Mouse (Mus musculus) kidney, adult 2 months (tissue): ENCODE measurements around the gene Parp2. TPM values are rescaled to one million over a fixed set of nuclear protein-coding genes. Genes with fewer than 3 reads are reported as not detected.

Source experiments
- DNase-seq: peaks from one replicate; pipeline ENCODE4 v3.0.0; 2021
- H3K27ac ChIP-seq: fragments of 200-500 bp; 2 replicates; pipeline ENCODE4 v1.5.1; 2012; ENCODE audit warnings: low read depth, low read length, control low read depth, inconsistent platforms; ENCODE audit not compliant: insufficient read depth
- H3K27me3 ChIP-seq: fragments of 200-500 bp; replicated peaks from 2 replicates; pipeline ENCODE4 v1.6.1; 2012; ENCODE audit warnings: mild to moderate bottlenecking, moderate library complexity, low read length, inconsistent platforms; ENCODE audit not compliant: control insufficient read depth, insufficient read depth
- H3K36me3 ChIP-seq: fragments of 200-500 bp; 2 replicates; pipeline ENCODE4 v1.6.1; 2012; ENCODE audit warnings: mild to moderate bottlenecking, moderate library complexity, low read length, inconsistent platforms; ENCODE audit not compliant: control insufficient read depth, insufficient read depth
- H3K4me1 ChIP-seq: fragments of 200-500 bp; 2 replicates; pipeline ENCODE4 v1.6.1; 2011; ENCODE audit warnings: low read length; ENCODE audit not compliant: control insufficient read depth, insufficient read depth
- H3K4me3 ChIP-seq: fragments of 200-500 bp; 2 replicates; pipeline ENCODE4 v1.5.1; 2011; ENCODE audit warnings: mild to moderate bottlenecking, low read depth, low read length, control low read depth; ENCODE audit not compliant: insufficient read depth
- CTCF ChIP-seq: fragments of 200-500 bp; conservative IDR thresholded peaks from 2 replicates; pipeline ENCODE4 v1.5.1; 2011; ENCODE audit warnings: low read depth, mild to moderate bottlenecking, control low read depth, low read length, moderate library complexity, mixed read lengths; ENCODE audit not compliant: insufficient read depth, insufficient read length
- POLR2A ChIP-seq: fragments of 200-500 bp; IDR thresholded peaks from one replicate; pipeline ENCODE4 v1.6.1; 2011; ENCODE audit warnings: low read depth, low read length, control low read depth
- WGBS: fragments of 180-500 bp; shearing (Covaris S2); methylation state at CpG from one replicate; pipeline ENCODE4 v1.1.7; 2018; 5-methylcytosine and 5-hydroxymethylcytosine counted together
- polyA plus RNA-seq: library from polyadenylated mRNA; depleted of rRNA; stranded (reverse); fragments of >200 nt; gene quantifications from 2 replicates; pipeline ENCODE4 v1.2.3, GENCODE M21; 2012; rRNA removed

Parp2 gene
- 12.0 and 12.6 TPM in 2 replicates for polyA plus RNA-seq

- no peaks in the 10 kb centered on the region for H3K27me3 ChIP-seq
- under 1% methylated on average over 42 of the region's 42 CpGs for WGBS
- peak; percentile 98 for DNase-seq
- H3K36me3 ChIP-seq = no peaks in the 10 kb centered on the region
- H3K4me1 ChIP-seq = no peaks in the 10 kb centered on the region
- peak within 1 kb of the TSS; percentile 32 for H3K27ac ChIP-seq
- TF ChIP-seq POLR2A (peak; percentile 39), CTCF (no peak)
- H3K4me3 ChIP-seq = peak within 1 kb of the TSS; percentile 77
These were observed at the start of gene Parp2, which contains the start of gene Ccnb1ip1 for GRCm38 (mm10) chr14:50807487-50808072. Gene Parp2, plus strand, starts transcription at chr14:50807841. Gene Ccnb1ip1, minus strand, starts transcription at chr14:50807732.

GRCm38 (mm10) chr14:50758416-50759085, 49.1 kb upstream of the Parp2 start:
- no peak for DNase-seq
- Histone ChIP-seq H3K4me3 (no peak overlapping the region), H3K27me3 (no peaks in the 10 kb centered on the region), H3K4me1 (no peaks in the 10 kb centered on the region), H3K27ac (no peak overlapping the region), H3K36me3 (no peaks in the 10 kb centered on the region)
- 80% methylated on average over 5 of the region's 5 CpGs for WGBS
- TF ChIP-seq CTCF (no peak), POLR2A (no peak)

- TF ChIP-seq CTCF (no peak), POLR2A (no peak)
- Histone ChIP-seq H3K27me3 (no peaks in the 10 kb centered on the region), H3K27ac (no peak overlapping the region), H3K36me3 (peaks cover 6% of the 10 kb centered on the region), H3K4me1 (no peaks in the 10 kb centered on the region), H3K4me3 (no peak overlapping the region)
- 93% methylated on average over 6 of the region's 6 CpGs for WGBS
- no peak for DNase-seq
These were observed 41.9 kb upstream of the Parp2 start for GRCm38 (mm10) chr14:50765736-50766135.

GRCm38 (mm10) chr14:50771342-50771741, 36.3 kb upstream of the Parp2 start:
- WGBS = 89% methylated on average over 2 of the region's 2 CpGs
- no peak for DNase-seq

GRCm38 (mm10) chr14:50782166-50782565, 25.5 kb upstream of the Parp2 start:
- TF ChIP-seq POLR2A (no peak), CTCF (no peak)
- Histone ChIP-seq H3K36me3 (no peaks in the 10 kb centered on the region), H3K4me1 (0 out of 2 replicates have a peak, but pooled peaks cover 4% of the 10 kb centered on the region), H3K27ac (no peak overlapping the region), H3K4me3 (no peak overlapping the region), H3K27me3 (no peaks in the 10 kb centered on the region)
- no peak for DNase-seq
- WGBS = 94% methylated on average over 3 of the region's 3 CpGs

More at GRCm38 (mm10) chr14:50771342-50771741, 36.3 kb upstream of the Parp2 start:
- Histone ChIP-seq H3K4me1 (no peaks in the 10 kb centered on the region), H3K4me3 (no peak overlapping the region), H3K36me3 (peaks cover 3% of the 10 kb centered on the region), H3K27ac (no peak overlapping the region), H3K27me3 (no peaks in the 10 kb centered on the region)
- TF ChIP-seq CTCF (peak; percentile 29; the same call in 1 of the 2 replicates), POLR2A (no peak)

- Histone ChIP-seq H3K27ac (peak overlapping the region; percentile 25; the same call in 1 of the 2 replicates), H3K4me3 (peak overlapping the region; percentile 69), H3K36me3 (no peaks in the 10 kb centered on the region), H3K4me1 (0 out of 2 replicates have a peak, but pooled peaks cover 4% of the 10 kb centered on the region), H3K27me3 (no peaks in the 10 kb centered on the region)
- 8% methylated on average over 16 of the region's 16 CpGs for WGBS
- DNase-seq = no peak
- TF ChIP-seq POLR2A = no peak
- no peak for TF ChIP-seq CTCF
These were observed 23.0 kb upstream of the Parp2 start for GRCm38 (mm10) chr14:50784391-50785250.

- H3K27ac ChIP-seq = peak within 1 kb of the TSS; percentile 25
- TF ChIP-seq POLR2A (no peak), CTCF (peak; percentile 85)
- H3K36me3 ChIP-seq = no peaks in the 10 kb centered on the region
- peak; percentile 94 for DNase-seq
- 0 out of 2 replicates have a peak, but pooled peaks cover 4% of the 10 kb centered on the region for H3K4me1 ChIP-seq
- WGBS = under 1% methylated on average over 21 of the region's 21 CpGs
- H3K27me3 ChIP-seq = no peaks in the 10 kb centered on the region
- H3K4me3 ChIP-seq = peak within 1 kb of the TSS; percentile 69
These were observed 22.4 kb upstream of the Parp2 start, which contains the start of gene Ttc5 for GRCm38 (mm10) chr14:50785251-50785637. Gene Ttc5, minus strand, starts transcription at chr14:50785519.
